Mouse (Mus musculus): ENCODE data around the gene Ocm. TPM values are rescaled to one million over a fixed set of nuclear protein-coding genes. Genes with fewer than 3 reads are reported as not detected.
A peak's percentile ranks its signal among the peaks of the same experiment; 100 is the strongest.

Gene Ocm
- total RNA-seq, 4 experiments from 2014 or later = 1.0 to 2.6 (median 1.1) TPM

DNA sequence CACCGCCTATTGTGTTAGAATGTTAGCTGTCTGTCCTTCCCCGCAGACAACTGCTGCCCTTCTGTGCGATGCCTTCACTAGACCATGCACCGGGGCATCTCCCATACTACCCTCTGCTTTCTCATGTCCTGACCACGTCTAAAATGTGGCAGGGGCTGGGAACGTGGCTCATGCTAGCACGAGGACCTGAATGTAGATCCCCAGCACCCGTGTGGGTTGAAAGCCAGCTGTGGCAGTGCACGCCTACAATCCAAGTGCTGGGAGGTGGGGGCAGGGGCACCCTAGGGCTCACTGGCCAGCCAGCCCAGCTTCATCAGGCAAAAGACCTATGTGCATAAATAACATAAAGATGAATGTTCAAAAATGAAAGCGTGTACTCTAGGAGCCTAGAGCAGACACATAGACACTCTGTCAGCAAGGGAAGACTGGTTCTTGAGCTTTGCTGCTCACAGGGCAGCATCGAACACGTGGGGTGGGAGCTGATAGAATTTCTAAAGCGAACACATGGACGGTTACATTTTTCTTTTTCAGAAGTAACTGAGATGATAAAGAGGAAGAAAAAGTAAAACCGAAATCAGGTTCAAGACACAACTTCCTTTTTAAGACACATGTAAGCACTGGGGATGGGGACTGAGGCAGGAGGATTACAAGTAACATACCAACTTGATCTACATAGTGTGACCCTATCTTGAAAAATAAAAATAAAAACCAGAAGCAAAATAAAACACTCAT is 23.8 kb downstream of the Ocm start:
- DNase-seq (ENCODE audit: low spot score in 2 of 2) = no peak

GRCm38 (mm10) chr5:143999409-143999808 is 27.1 kb downstream of the Ocm start:
- DNase-seq (ENCODE audit: low spot score in 2 of 2) = no peak

- DNase-seq (ENCODE audit: low spot score in 2 of 2) = no peak
Measured at GRCm38 (mm10) chr5:143994632-143995365, 31.7 kb downstream of the Ocm start.

DNA sequence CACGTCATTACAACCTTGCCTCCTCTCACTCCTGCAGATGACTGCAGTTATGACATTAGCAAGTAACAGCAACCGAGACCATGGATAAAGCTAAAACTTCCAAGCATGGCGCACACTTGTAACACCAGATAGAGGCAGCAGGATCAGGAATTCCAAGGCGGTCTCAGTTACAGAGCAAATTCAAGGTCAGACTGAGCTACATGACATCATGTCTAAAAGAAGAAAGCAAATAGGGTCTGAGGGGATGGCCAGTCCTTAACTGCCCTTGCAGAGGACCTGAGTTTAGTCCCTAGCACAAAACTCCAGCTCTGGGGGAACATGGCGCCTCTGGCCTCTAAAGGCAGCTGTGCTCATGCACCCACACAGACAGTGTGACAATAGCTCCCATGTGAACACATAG is 32.6 kb downstream of the Ocm start:
- DNase-seq (ENCODE audit: low spot score in 2 of 2) = no peak

DNA sequence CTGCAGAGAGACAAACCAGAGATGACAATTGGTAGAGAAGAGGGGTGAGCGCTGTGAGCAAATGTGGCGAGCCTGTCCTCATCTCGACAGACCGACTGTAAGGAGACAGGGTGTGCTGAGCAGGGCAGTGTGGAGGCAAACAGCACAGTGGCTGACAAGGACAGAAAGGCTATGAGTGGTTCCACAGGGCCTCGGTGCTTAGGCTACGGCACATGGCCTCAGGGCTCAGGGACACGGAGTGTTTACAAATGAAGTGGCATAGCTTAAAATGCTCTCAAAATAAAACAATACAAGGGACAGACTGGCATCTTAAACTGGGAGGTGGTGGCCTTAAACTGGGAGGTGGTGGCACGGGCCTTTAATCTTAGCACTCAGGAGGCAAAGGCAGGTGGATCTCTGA is 33.2 kb downstream of the Ocm start:
- DNase-seq (ENCODE audit: low spot score in 2 of 2) = no peak

- no peak for DNase-seq (ENCODE audit: low spot score in 2 of 2)
Measured at GRCm38 (mm10) chr5:143992661-143993060, 33.8 kb downstream of the Ocm start.

- DNase-seq (ENCODE audit: low spot score in 2 of 2) = no peak
Measured at GRCm38 (mm10) chr5:143990086-143990485, 36.4 kb downstream of the Ocm start.

DNA sequence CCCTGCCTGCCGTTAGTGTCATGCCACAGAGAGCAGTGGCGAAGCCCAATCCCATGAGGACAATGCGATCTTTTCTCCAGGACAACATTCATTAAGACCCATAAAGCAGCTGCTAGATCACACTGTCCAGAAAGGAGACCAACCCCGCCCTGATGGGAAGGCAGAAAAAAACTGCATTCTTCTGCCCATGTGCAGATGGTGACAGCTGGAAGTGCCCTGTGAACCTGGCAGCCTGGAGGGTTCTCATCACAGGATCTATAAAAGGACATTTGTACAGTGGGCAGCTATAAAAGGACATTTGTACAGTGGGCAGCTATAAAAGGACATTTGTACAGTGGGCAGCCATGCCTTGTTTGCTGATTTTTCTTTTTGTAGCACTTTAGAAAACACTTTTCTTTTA is 37.4 kb downstream of the Ocm start:
- no peak for DNase-seq (ENCODE audit: low spot score in 2 of 2)

DNA sequence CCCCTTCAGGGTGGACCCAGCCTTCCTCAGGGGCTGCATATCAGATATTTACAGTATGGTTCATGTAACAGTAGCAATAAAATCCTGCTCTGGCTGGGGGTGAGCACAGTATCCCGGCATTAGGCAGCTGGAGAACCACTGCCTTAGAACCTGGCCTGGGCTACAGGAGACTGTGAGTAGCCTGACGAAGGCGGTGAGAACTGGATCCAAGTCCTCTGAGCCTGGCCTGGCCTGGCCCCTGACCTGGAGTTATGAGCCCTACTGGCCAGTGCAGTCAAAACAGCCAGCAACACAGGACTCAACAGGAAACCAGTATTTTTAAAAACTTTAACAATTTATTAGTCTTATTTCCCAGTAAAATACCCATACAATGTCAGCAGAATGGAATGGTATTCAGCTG is 38.9 kb downstream of the Ocm start:
- DNase-seq (ENCODE audit: low spot score in 2 of 2) = no peak

- no peak for DNase-seq (ENCODE audit: low spot score in 2 of 2)
Measured at GRCm38 (mm10) chr5:143985381-143985780, 41.1 kb downstream of the Ocm start.

GRCm38 (mm10) chr5:143982361-143982760 is 44.1 kb downstream of the Ocm start:
- no peak for DNase-seq (ENCODE audit: low spot score in 2 of 2)

GRCm38 (mm10) chr5:143980858-143981257 is 45.6 kb downstream of the Ocm start:
- no peak for DNase-seq (ENCODE audit: low spot score in 2 of 2)

GRCm38 (mm10) chr5:143976726-143977431 is 49.6 kb downstream of the Ocm start:
- no peak for DNase-seq (ENCODE audit: low spot score in 2 of 2)

DNA sequence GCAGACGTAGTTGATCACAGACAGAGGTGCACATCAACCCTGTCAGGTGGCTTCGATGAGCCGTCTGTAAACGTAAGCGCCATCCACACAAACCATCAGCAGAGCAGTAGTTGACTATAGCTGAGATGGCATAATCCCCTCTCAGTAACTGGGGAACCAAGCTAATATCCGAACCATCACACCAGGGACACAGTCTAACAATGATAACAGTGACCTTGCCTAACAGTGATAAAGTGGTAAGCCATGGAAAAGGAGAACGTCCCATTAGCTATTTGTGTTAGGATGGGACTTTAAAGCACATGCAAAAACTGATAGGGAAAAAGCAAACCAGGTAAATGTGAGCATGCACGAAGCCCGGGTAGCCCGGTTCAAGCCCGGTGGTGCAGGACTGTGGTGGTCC is 50.2 kb downstream of the Ocm start:
- DNase-seq (ENCODE audit: low spot score in 2 of 2) = no peak

- no peak for DNase-seq (ENCODE audit: low spot score in 2 of 2)
Measured at GRCm38 (mm10) chr5:143975631-143975933, 50.9 kb downstream of the Ocm start.

- DNase-seq (ENCODE audit: low spot score in 2 of 2) = peak in 1 of 2 experiments; percentile 25
Measured at GRCm38 (mm10) chr5:143974931-143975630, 51.4 kb downstream of the Ocm start.

DNA sequence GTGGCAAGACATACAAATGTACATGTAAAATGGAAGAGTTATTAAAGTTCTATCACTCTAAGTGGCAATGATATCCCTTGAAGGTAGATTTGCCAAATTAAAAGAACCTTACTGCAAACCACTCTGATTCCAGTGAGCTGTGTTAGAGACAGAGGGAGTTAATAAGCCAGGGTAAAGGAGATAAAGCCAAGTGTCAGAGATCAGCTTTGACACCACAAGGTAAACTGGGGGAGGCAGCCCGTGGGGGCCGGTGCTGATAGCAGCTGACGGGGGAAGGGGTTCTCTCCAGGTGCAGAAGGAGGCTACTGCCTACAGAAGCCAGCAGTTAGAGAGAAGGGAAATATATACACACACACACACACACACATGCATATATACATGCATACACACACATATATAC is 53.8 kb downstream of the Ocm start:
- no peak for DNase-seq (ENCODE audit: low spot score in 2 of 2)

Other genes starting within 250 kb of the Ocm start
- 10 to 100 TPM; 42.9 to 43.6 (median 43.3) TPM for gene Eif2ak1, start 208.9 kb downstream of the Ocm start, total RNA-seq (2022)
- gene Ankrd61, start 129.0 kb downstream of the Ocm start, total RNA-seq (2022) = under 1 TPM in 1 of 4 experiments, not detected in 3; 0.24 TPM
- gene Aimp2, start 116.8 kb downstream of the Ocm start, total RNA-seq (2022) = 10 to 100 TPM; 27.6 to 32.1 (median 29.9) TPM
- 10 to 100 TPM; 18.2 to 22.7 (median 21.7) TPM for gene Pms2, start 116.7 kb downstream of the Ocm start, total RNA-seq (2022)
- 1 to 10 TPM in 3 of 4 experiments, under 1 TPM in 1; 0.91 to 2.3 (median 1.6) TPM for gene Gm42421, start 98.5 kb downstream of the Ocm start, total RNA-seq (2022)
- 1 to 10 TPM; 4.0 to 6.2 (median 5.0) TPM for gene Rsph10b, start 93.6 kb downstream of the Ocm start, total RNA-seq (2022)
- gene Ccz1, start 11.8 kb downstream of the Ocm start, total RNA-seq (2022) = 10 to 100 TPM; 39.1 to 44.3 (median 40.7) TPM
- 100 to 1,000 TPM; 133 to 154 (median 141) TPM for gene Lmtk2, start 73.8 kb upstream of the Ocm start, total RNA-seq (2022)
- under 1 TPM; 0.09 to 0.30 (median 0.16) TPM for gene Bhlha15, start 163.6 kb upstream of the Ocm start, total RNA-seq (2022)
- 10 to 100 TPM; 88.3 to 96.5 (median 92.1) TPM for gene Tecpr1, start 196.9 kb upstream of the Ocm start, total RNA-seq (2022)
- 10 to 100 TPM; 63.5 to 74.4 (median 72.5) TPM for gene Bri3, start 217.8 kb upstream of the Ocm start, total RNA-seq (2022)